Mouse (Mus musculus): Measurements from ENCODE around the gene Il17c. TPM values are rescaled to one million over a fixed set of nuclear protein-coding genes. Genes with fewer than 3 reads are reported as not detected.
A peak's percentile ranks its signal among the peaks of the same experiment; 100 is the strongest.

The Il17c gene
- total and polyA plus RNA-seq, 3 experiments: 0.16 TPM; not detected in 2

DNA sequence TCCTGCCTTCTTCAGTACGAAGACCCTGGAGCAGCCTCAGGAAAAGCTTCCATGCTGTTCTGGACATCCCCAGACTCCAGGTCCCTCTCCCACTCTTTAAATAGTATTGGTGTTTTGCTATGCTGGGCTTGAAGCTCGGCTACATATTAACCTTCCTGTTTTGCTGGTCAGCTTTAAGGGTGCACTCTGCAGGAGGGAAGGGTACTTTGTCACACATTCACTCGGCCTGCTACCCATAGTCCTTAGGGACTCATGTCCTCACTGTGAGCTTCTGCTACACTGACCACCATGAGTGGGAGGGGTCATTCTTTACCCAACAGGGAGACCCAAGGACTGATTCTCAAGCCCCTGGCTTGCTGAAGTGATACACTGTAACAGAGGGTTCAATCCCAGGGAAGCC, 8.8 kb downstream of the Il17c start:
- no peak for DNase-seq

DNA sequence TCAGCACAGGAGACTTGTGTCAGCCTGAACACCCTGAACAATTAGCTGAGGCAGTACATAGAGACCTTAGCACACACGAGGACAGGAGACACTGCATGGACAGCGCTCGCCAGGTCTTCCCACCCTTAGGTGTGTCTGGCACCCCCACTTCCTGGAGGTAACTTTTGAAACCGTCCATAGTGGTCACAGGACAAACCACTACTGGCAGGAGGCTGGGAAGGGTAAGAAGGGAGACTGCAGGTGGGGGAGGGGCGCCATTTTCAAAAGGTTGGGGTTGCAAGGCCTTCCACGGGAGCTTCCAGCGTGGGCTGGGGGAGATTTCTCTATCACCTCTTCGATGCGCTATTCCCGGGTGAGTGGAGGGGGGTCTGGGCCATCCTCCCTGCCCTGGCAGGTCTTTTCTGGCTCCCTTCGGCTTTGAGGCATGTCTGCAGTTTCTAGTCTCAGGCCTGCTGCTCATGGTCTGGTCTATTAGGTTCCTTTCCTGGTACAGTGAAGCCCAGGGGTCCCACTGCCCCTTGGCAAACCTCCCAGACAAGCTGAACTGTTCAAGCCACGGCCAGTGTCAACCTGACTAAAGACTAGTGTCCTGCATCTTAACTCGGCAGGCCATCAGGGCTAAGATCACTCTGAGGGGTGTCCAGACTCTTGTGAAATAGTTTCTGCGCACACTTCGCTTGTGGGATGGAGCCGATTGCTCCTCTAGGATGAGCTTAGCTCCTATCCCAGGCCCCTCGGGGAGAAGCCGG, 10.0 kb downstream of the Il17c start:
- DNase-seq: no peak

DNA sequence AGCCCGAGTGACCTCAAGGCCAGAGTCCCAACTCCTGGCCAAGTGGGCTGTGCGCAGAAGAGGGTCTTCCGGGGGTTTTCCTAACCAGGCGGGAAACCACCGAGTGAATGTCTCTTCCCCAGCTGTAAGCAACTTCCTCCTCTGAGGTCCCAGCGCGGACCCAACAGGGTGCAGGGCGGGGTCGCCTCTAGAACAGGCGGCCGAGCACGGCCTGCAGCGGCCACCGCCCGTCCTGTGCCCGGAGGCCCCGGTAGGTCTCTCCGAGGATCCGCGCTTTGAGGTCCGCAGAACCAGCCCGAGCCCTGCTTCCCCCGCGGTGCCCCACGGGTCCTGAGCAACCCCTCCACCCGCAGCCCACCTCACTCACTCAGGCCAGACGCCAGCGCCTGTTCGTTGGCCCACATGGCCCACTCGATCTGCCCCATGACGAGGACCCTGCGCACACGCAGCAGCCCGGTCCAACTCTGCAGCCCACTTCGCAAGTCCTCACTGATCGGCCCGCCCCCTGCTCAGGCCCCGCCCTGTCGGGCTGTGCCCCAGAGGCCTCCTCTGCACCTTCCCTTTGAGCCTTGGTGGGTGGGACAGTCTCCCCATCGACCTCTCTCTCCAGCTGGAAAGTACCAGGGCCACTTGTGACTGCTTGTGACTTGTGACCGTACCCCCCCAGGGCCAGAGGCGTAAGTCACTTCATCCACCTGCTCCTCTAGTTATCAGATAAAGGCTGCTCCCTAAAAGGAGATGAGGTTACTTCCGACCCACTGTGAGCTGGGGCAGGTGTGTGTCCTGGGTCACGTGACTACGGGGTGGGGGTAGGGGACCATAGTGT, 10.8 kb downstream of the Il17c start, which contains the start of gene Cyba:
Cyba (minus strand) TSS at position 488 of the 826 bp plus-strand sequence.
- DNase-seq: peak; percentile 82

DNA sequence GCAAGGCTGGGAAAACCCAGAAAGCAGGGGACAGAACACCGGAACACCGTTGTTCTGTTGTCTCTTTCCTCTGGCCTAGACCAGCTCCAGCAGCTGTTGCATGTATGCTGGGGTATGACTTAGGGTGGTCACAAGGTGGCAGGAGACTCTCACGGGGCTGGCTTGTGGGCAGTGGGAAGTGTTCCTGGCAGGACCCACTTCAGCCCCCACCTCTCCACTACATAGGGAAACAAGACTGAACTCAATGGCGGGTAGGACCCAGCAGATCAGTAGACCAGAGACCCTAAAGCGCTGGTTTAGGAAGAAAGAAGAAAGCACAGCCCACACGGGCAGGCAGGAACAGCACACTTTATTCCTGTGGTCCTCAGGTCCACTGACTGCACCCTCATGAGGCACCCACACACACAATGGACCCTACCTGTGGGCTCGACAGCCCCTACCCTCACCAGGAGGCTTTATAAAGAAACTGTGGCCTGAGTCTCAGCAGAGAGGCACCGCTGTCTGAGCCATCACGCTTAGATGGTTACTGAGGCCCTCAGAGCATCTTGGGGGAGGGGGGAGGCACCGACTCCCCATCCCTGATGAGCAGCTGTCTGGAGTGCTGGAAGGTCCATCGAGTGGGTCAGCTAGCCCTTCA, 11.6 kb downstream of the Il17c start:
- DNase-seq: no peak

DNA sequence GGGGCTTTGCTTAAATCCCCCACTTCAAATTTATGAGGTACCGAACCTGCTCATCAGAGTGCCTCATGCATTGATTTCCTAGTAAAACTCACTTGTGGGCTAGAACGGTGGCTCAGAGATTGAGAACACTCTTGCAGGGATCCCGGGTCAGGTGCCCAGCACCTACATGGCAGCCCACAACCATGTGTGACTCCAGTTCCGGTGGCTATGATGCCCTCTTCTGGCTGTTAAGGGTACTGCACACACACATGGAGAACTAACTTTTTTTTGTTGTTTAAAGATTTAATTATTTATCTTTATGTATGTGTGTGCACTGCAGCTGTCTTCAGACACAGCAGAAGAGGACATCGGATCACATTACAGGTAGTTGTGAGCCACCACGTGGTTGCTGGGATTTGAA, 13.6 kb downstream of the Il17c start:
- no peak for DNase-seq

DNA sequence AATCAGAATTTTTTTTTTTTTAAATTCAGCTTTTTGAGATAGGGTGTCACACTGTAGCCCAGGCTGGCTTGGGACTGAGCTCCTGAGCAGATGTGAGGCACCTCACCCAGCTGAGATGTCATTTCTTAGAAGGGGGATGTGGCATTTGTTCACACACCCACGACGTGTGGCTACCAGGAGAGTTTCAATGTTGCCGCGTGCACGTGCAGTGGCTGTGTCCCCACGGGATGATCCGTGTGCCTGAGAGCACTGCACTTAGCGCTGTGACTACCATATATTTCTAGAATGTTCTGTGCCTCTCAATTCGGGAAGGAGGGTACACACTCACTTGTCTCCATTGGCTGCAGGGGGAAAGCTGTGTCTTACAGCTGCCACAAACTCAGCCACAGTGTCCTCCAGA, 14.3 kb downstream of the Il17c start:
- no peak for DNase-seq

DNA sequence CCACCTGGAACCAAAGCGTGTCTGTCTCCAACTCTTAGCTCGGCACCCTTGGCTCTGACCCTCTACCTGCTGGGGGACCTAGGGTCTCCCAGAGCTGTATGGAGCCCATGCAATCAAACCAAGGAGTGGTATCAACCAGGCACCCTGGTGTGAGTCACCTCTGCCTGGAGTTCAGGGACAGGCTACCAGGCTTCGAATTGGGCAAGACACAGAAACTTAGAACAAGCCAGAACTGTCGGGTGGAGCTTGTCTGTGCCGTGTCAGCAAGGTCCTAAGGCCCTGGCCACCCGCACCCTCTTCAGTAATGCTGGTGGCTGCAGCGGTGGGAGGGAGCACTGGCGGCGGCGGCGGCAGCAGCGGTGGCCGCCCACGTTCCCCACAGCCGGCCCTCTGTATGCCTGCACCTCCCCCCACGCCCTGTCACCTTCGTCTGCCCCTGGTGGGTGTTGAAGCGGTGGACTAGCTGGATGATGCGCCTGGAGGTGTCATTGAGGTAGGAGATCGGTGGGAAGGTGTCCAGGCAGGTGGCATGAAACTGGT, 14.8 kb downstream of the Il17c start:
- DNase-seq: peak; percentile 53

DNA sequence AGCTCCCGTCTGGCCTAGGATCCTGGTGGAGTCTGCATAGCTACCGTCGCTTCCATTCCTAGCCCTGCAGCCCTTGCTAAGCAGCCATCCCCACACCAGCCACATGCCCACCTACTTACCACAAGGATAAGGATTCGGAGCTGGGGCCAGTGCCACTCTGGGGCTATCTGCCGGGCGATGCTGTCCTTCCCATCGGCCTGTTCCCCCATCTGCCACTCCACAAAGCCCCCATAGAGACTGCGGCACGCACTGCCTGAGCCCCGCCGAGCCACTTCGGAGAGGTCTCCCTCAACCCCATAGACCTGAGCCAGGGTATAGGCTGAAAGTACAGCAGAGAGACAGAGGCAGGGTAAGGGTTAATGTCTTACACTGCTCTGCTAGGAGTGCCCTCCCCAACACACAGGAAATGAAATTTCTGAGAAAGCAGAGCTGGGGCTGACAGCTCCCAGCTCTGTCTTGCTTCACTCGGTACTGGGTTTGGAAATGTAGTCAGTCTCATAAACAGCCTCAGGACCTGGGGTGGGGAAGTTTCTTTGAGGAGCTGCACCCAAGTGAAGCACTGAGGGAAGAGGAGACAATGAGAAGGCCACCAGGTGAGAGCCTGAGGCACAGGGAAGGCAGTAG, 16.0 kb downstream of the Il17c start:
- DNase-seq: no peak

DNA sequence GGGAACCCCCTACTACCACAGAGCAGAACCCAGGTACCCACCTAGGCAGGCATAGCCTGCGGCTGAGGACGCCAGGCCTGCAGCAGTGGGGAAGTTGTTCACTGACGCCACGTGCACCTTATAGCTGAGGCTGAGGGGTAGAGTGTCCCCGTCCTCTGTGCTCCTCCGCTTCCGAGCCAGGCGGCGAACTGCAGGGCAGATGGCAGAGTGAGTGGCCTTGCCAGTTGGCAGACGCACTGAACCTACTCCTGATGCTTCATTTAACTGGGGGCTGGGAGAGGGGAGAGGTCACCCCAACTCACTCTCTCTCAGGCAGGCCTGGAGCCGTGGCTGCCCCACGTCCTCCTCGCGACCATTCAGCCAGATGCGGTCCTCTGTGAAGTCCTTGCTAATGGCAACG, 17.5 kb downstream of the Il17c start:
- no peak for DNase-seq

DNA sequence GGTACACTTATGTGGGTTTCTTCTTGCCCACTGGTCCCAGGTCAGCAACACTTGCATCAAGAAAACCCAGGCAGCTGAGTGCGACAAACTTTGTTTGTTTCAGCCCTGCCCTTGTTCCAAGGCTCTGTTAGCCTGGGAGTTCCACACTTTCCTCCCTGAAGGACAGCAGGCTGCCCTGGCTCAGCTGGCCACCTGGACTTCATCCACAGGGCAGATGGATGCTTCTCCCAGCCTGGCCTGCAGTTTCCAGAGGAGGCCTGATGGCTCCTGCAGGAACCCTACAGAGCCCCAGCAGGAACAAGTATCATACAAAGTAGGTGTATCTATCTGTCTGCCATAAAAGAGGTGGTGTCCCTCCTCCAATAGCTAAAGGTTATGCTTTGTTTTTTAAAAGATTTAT, 19.5 kb downstream of the Il17c start:
- DNase-seq: no peak

DNA sequence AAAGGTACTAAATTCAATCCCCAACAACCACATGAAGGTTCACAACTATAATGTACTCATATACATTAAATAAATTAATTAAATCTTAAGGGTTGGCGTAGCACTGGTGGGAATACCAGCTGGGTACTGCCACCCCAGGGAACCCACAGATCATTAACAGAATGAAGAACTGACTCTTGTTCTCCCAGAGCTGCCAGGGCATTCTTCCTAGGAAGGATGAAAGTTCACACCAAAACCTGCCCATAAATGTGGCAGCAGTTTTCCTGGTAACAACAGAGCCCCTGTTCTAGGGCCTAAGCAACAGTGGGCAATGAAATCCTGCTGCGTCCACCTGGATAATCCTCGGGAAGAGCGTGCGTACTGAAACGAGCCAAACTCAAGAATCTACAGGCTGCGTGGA, 20.5 kb downstream of the Il17c start:
- DNase-seq: no peak

DNA sequence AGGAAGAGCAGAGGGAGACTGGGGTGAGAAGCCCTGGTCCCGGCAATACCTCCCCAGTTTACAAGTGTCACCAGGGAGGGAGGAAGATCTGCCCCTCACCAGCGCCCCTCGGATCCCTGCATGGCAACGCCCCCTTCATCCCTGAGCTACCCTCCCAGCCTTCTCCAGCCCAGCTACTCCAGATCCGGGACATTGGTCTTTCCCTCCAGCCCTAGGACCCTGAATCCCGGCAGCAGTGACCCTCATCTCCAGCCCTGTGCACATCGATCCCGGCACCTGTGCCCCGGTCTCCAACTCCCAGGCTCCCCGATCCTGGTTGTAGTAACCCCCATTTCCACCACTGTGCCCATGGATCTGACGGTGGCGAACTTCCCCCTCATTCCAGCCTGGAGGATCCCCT, 21.0 kb downstream of the Il17c start:
- no peak for DNase-seq

DNA sequence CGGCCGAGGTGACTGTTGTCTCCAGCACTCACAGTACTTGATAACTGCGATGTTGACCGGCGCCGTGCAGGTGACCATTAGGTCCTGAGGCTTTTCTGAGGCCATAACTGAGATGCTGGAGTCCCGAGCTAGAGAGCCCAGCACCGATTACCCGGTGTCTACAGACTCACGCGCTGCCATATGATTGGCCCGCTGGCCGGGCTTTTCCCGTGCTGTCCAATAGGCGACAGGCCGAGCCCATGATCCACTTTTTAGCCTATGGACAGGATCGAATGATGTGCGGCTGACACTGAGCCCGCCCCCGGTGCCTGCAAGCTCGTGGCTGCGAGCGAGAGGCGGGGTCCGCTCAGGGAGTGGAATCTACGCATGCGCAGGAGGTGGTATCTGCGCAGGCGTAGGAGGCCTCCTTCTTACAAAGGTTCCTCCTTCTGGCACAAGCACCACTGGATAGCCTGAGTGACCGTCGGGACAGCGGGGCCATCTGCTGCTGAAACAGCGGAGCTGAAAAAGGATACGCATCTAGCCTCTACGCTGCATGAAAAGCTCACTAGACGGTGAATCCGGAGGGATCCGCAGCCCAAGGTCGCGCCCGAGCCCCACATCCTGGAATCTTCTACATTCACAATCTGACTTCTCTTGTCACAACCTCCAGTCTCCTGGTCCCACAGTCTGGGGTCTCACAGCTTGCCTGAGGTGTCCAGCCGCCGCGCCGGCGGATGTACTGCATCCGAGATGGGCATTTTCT, 21.6 kb downstream of the Il17c start, which contains the start of gene Mvd:
Mvd (minus strand) TSS at position 161 of the 745 bp plus-strand sequence.
- DNase-seq: peak; percentile 99

DNA sequence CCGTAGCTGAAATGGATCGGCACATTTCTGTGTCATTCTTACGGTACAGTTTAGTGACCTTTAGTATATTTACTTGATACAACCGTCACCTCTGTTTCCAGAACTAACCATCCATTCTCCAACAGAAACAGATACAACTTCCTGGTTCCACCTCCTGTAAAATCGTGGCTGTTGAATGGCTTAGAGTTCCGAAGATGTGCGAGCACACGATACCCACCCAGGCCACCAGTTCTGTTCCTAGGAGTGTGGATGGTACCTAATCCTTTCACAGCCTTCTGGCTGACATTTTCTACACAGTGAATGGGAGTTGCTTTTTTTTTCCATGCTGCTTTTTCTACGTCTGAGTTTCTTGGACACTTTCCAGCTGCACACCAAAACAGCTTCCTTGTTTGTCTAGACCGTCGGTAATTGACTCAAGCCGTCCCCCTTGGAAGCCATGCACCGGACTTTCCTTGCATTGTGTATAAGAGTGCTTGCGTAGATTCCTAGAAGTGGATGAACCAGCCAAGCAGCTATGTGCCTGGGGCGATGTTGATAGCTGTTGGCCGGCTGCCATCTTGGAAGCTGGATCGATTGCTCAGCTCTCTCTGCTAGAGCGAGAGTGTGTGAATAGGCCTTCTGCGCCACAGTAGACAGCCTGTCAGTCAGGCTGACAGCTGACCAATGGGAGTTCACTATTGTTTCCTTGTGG, 22.4 kb downstream of the Il17c start:
- DNase-seq: peak; percentile 91

DNA sequence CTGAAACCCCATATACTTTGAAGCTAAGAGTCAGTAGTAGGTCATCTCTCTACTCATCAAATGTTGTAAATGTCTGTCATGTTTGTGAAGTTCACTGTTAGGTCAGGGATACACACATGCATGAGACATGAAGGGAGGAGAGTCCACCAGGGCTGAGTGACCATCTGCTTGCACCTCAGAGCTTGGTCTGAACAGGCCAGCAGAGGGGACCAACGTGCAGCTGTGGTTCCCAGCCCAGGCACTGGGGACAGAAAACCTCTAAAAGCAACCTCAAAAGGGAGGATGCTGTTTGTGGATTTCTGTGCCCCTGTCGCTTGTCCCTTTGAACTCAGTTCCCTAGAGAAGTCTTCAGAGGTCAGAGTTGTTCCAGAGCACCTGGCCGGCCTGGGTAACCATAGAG, 23.4 kb downstream of the Il17c start:
- no peak for DNase-seq

DNA sequence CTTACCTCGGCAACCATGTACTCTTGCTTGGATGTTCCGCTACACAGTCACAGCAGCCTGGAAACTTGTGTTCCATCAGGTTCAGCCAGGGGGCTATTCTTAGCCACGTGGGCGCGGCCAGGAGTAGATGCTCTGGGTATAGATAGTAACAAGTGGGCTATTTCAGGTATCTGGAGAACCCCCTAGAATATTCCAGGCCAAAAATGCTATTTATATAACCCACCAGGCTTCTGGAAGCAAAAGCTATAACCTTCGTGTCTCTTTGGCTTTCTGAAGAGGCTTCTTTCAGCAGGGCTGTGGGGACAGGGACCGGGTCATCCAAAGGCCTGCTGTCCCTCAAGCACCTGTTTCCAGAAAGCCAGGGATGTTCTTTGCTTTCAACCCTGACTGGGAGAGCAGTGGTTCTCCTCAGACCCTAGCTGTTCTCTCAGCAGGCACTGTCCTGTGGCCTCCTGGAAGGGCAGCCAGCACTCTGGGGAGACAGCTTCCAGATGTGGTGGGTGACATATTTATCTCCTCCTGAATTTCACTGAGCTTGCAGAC, 29.4 kb downstream of the Il17c start:
- no peak for DNase-seq

DNA sequence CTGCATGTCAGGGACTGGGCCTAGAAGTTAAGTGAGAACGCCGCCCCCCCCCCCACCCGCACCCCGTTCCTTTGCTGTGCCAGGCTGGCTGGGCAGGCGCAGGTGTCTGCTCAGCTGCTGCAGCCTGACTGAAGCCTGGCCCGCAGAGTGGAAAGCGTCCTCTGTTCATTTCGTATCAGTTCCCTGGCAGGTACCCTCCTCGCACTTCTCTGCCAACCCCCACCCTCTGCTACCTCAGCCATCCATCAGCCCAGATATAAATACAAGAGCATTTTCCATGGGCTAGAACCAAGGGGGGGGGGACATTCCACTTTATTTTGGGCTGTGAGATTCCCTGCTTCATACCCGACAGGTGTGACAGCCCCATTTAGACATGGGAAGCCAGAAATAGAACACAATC, 30.3 kb downstream of the Il17c start:
- no peak for DNase-seq

DNA sequence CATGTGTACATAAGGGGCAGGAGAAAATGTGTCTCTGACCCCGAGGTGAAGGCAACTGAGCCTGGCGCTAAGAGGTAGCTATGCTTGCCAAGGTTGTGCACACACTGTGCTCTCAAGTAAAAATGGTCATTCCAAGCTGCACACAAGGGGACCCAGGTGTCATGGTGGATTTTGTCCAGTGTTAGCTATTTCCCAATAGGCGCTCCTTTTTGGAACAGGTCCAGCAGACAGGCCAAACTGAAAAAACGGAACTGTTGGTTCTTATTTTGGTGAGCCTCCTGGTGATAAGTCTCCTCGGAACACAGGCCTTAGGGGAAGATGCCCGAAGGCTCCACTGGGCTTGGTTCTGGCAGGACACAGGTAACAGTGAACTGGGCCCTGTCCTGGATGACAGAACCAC, 32.6 kb downstream of the Il17c start:
- no peak for DNase-seq

DNA sequence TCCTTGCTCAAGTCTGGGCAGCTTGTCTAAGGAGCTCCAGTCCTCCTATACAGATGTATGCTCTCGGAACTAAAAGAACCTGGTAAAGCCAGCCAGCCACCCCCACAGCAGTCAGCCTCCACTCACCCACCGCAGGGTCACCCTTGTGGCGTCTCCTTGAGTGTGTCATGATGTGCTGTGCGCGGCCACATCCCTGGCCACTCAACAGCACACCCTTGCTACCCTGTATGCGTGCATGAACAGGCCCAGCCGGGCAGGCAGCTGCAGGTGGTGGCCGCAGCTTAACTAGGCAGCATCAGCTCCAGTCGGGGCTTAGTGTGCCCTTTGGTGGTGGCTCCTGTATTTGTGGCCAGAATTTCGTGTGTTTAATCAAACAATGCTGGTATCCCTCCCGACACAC, 35.4 kb downstream of the Il17c start:
- DNase-seq: no peak

DNA sequence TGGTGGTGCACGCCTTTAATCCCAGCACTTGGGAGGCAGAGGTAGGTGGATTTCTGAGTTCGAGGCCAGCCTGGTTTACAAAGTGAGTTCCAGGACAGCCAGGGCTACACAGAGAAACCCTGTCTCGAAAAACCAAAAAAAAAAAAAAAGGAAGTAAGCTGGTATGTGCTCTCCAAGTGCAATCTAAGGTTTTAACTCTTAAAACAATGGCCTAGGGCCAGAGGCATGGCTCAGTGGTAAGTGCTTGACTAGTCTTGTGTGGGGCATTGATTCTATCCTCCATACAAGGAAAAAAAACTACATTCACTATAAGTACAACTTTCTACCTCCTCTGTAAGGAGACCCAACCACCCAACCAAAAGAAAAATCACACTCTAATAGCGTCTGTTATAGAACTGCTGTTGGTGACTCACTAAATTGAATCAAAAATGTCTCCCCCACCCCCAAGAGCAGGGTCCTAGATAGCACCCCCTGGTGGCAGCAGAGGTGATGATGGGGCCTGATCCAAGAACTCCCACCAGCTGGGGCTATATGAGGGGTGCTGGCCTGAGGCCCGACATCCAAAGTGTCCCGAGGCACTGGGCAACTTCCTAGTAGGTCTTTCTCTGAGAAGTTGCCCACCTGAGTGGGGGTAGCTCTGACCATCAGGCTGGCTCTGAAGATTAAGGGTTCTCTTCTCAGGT, 37.5 kb downstream of the Il17c start:
- DNase-seq: no peak
